Mouse (Mus musculus): ENCODE results near the gene Gm20696.

DNA sequence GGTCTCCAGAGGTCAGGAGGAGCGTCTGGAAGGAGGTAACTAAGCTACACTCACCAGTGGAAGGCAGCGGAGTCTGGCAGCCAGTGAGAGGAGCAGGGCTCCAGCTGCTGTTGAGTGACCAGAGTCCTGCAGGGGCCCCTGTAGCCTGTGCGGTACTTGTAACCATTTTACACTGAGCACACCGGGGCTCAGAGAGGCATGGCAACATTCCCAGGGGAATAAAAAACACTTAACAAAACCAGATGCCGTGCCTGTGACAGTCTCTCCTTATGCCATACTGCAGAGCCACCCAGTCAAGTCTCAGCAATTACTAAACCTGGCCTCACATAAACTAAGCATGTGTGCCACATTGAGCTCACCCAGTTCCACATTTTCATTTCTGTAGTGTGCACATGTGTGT is 12.3 kb downstream of the Gm20696 start:
- TF ChIP-seq CTCF (IDR thresholded peaks at IDR 0.05; ENCODE audit: borderline replicate concordance, extremely low read depth, insufficient read depth, insufficient read length) (no peak), POLR2A (IDR thresholded peaks at IDR 0.05; ENCODE audit: borderline replicate concordance, extremely low read depth, insufficient read depth, insufficient read length, poor library complexity, severe bottlenecking) (no peak)

Measured in brain, embryonic 14.5 days (tissue).